Mouse (Mus musculus) heart, embryonic 15.5 days (tissue): ENCODE measurements around the gene Naaladl2. TPM values are rescaled to one million over a fixed set of nuclear protein-coding genes. Genes with fewer than 3 reads are reported as not detected.

Source experiments
- ATAC-seq: fragments of 200-750 bp; cut with Nextera tagmentation; replicated peaks from 2 replicates; pipeline ENCODE4 v1.8.0; 2017; ENCODE audit warnings: low read depth, moderate TSS enrichment; ENCODE audit not compliant: insufficient number of reproducible peaks, insufficient read depth, low FRiP score
- H3K27ac ChIP-seq: fragments of 300-500 bp; sonication (generic); 2 replicates; pipeline ENCODE4 v1.5.1; 2015; ENCODE audit warnings: mild to moderate bottlenecking, inconsistent platforms
- H3K27me3 ChIP-seq: fragments of 300-500 bp; sonication (generic); 2 replicates; pipeline ENCODE4 v1.6.1; 2015; ENCODE audit warnings: inconsistent platforms
- H3K36me3 ChIP-seq: fragments of 300-500 bp; sonication (generic); 2 replicates; pipeline ENCODE4 v1.6.1; 2015; ENCODE audit warnings: mild to moderate bottlenecking, inconsistent platforms
- H3K4me1 ChIP-seq: fragments of 300-500 bp; sonication (generic); replicated peaks from 2 replicates; pipeline ENCODE4 v1.6.1; 2015; ENCODE audit warnings: inconsistent platforms
- H3K4me2 ChIP-seq: fragments of 300-500 bp; sonication (generic); 2 replicates; pipeline ENCODE4 v1.6.1; 2015; ENCODE audit warnings: inconsistent platforms, mild to moderate bottlenecking, moderate library complexity
- H3K4me3 ChIP-seq: fragments of 300-500 bp; sonication (generic); 2 replicates; pipeline ENCODE4 v1.5.1; 2015; ENCODE audit warnings: mild to moderate bottlenecking, inconsistent platforms
- H3K9ac ChIP-seq: fragments of 300-500 bp; sonication (generic); 2 replicates; pipeline ENCODE4 v1.6.1; 2015; ENCODE audit warnings: mild to moderate bottlenecking, inconsistent platforms
- H3K9me3 ChIP-seq: fragments of 300-500 bp; sonication (generic); replicated peaks from 2 replicates; pipeline ENCODE4 v1.6.1; 2016; ENCODE audit warnings: inconsistent platforms
- WGBS: fragments of 180-500 bp; shearing (Covaris S2); methylation state at CpG from one replicate; pipeline ENCODE4 v1.1.7; 2015; ENCODE audit warnings: mixed read lengths; 5-methylcytosine and 5-hydroxymethylcytosine counted together
- polyA plus RNA-seq: library from polyadenylated mRNA; unstranded; fragments of >200 nt; fragmentation: Nextera tagmentation; extraction: Ambion mirVana; gene quantifications from 2 replicates; pipeline ENCODE4 v1.2.1, GENCODE M21; 2015

Naaladl2 gene
- polyA plus RNA-seq, 1 experiment from 2014 or later: 1.6 TPM

GRCm38 (mm10) chr3:24079761-24080160, 1064.3 kb downstream of the Naaladl2 start:
- 54% methylated on average over 4 of the region's 4 CpGs for WGBS
- no peaks in the 10 kb centered on the region for H3K36me3 ChIP-seq
- H3K4me2 ChIP-seq: no peak overlapping the region
- H3K9me3 ChIP-seq: no peaks in the 10 kb centered on the region
- H3K27ac ChIP-seq: no peak overlapping the region
- ATAC-seq: no peak
- no peak overlapping the region for H3K9ac ChIP-seq
- no peaks in the 10 kb centered on the region for H3K4me1 ChIP-seq
- no peaks in the 10 kb centered on the region for H3K27me3 ChIP-seq
- no peak overlapping the region for H3K4me3 ChIP-seq

- Histone ChIP-seq H3K4me2 (no peak overlapping the region), H3K27ac (peak overlapping the region; percentile 63), H3K9me3 (no peaks in the 10 kb centered on the region), H3K4me1 (peaks cover 7% of the 10 kb centered on the region), H3K4me3 (no peak overlapping the region), H3K9ac (no peak overlapping the region), H3K36me3 (no peaks in the 10 kb centered on the region), H3K27me3 (no peaks in the 10 kb centered on the region)
- WGBS: 37% methylated on average over 3 of the region's 3 CpGs
- peak; percentile 90 for ATAC-seq
These were observed 1072.8 kb downstream of the Naaladl2 start for GRCm38 (mm10) chr3:24071169-24071797.

GRCm38 (mm10) chr3:24070424-24071168, 1073.5 kb downstream of the Naaladl2 start:
- Histone ChIP-seq H3K27ac (peak overlapping the region; percentile 63), H3K36me3 (no peaks in the 10 kb centered on the region), H3K27me3 (no peaks in the 10 kb centered on the region), H3K4me3 (no peak overlapping the region), H3K9me3 (no peaks in the 10 kb centered on the region), H3K9ac (no peak overlapping the region), H3K4me2 (no peak overlapping the region), H3K4me1 (peaks cover 7% of the 10 kb centered on the region)
- ATAC-seq: 0 out of 2 replicates have a peak, but pooled peaks have one; percentile 31
- WGBS: 20% methylated on average over 4 of the region's 4 CpGs

GRCm38 (mm10) chr3:24048217-24048616, 1095.8 kb downstream of the Naaladl2 start:
- no peak for ATAC-seq
- no peaks in the 10 kb centered on the region for H3K4me1 ChIP-seq

GRCm38 (mm10) chr3:24001741-24002140, 1142.3 kb downstream of the Naaladl2 start:
- H3K4me1 ChIP-seq: no peaks in the 10 kb centered on the region

More at GRCm38 (mm10) chr3:24048217-24048616, 1095.8 kb downstream of the Naaladl2 start:
- Histone ChIP-seq H3K4me2 (no peak overlapping the region), H3K27me3 (no peaks in the 10 kb centered on the region), H3K36me3 (no peaks in the 10 kb centered on the region), H3K9ac (no peak overlapping the region), H3K9me3 (no peaks in the 10 kb centered on the region), H3K27ac (no peak overlapping the region), H3K4me3 (no peak overlapping the region)

GRCm38 (mm10) chr3:23973727-23974126, 1170.3 kb downstream of the Naaladl2 start:
- WGBS: 78% methylated on average over 1 of the region's 1 CpGs

More at GRCm38 (mm10) chr3:24001741-24002140, 1142.3 kb downstream of the Naaladl2 start:
- 82% methylated on average over 1 of the region's 1 CpGs for WGBS
- no peak overlapping the region for H3K4me3 ChIP-seq
- H3K36me3 ChIP-seq: no peaks in the 10 kb centered on the region
- H3K27me3 ChIP-seq: no peaks in the 10 kb centered on the region
- no peaks in the 10 kb centered on the region for H3K9me3 ChIP-seq
- no peak overlapping the region for H3K4me2 ChIP-seq
- no peak overlapping the region for H3K9ac ChIP-seq
- no peak for ATAC-seq
- no peak overlapping the region for H3K27ac ChIP-seq

GRCm38 (mm10) chr3:23972747-23973667, 1171.1 kb downstream of the Naaladl2 start:
- H3K9ac ChIP-seq: no peak overlapping the region
- no peak overlapping the region for H3K4me3 ChIP-seq
- no peak overlapping the region for H3K4me2 ChIP-seq
- no peak overlapping the region for H3K27ac ChIP-seq
- no peaks in the 10 kb centered on the region for H3K4me1 ChIP-seq
- H3K27me3 ChIP-seq: no peaks in the 10 kb centered on the region
- no peaks in the 10 kb centered on the region for H3K36me3 ChIP-seq
- no peaks in the 10 kb centered on the region for H3K9me3 ChIP-seq
- no peak for ATAC-seq
- WGBS: 62% methylated on average over 4 of the region's 4 CpGs

More at GRCm38 (mm10) chr3:23973727-23974126, 1170.3 kb downstream of the Naaladl2 start:
- no peaks in the 10 kb centered on the region for H3K27me3 ChIP-seq
- H3K4me1 ChIP-seq: no peaks in the 10 kb centered on the region
- H3K9ac ChIP-seq: no peak overlapping the region
- ATAC-seq: no peak
- no peak overlapping the region for H3K27ac ChIP-seq
- H3K4me3 ChIP-seq: no peak overlapping the region
- H3K9me3 ChIP-seq: no peaks in the 10 kb centered on the region
- no peak overlapping the region for H3K4me2 ChIP-seq
- no peaks in the 10 kb centered on the region for H3K36me3 ChIP-seq

- Histone ChIP-seq H3K27ac (no peak overlapping the region), H3K9me3 (no peaks in the 10 kb centered on the region)
These were observed 1181.0 kb downstream of the Naaladl2 start for GRCm38 (mm10) chr3:23962961-23963621.

GRCm38 (mm10) chr3:23946182-23946581, 1197.9 kb downstream of the Naaladl2 start:
- H3K4me3 ChIP-seq: no peak overlapping the region
- no peak for ATAC-seq
- 68% methylated on average over 2 of the region's 2 CpGs for WGBS
- H3K27ac ChIP-seq: no peak overlapping the region
- H3K36me3 ChIP-seq: no peaks in the 10 kb centered on the region
- H3K27me3 ChIP-seq: no peaks in the 10 kb centered on the region
- H3K9ac ChIP-seq: no peak overlapping the region
- no peaks in the 10 kb centered on the region for H3K9me3 ChIP-seq
- H3K4me2 ChIP-seq: no peak overlapping the region
- H3K4me1 ChIP-seq: no peaks in the 10 kb centered on the region

More at GRCm38 (mm10) chr3:23962961-23963621, 1181.0 kb downstream of the Naaladl2 start:
- no peak overlapping the region for H3K9ac ChIP-seq
- no peaks in the 10 kb centered on the region for H3K36me3 ChIP-seq
- no peak for ATAC-seq
- H3K27me3 ChIP-seq: no peaks in the 10 kb centered on the region
- no peak overlapping the region for H3K4me3 ChIP-seq
- H3K4me1 ChIP-seq: no peaks in the 10 kb centered on the region
- no peak overlapping the region for H3K4me2 ChIP-seq

GRCm38 (mm10) chr3:23937299-23937698, 1206.8 kb downstream of the Naaladl2 start:
- H3K27ac ChIP-seq: no peak overlapping the region
- no peak overlapping the region for H3K4me3 ChIP-seq
- no peaks in the 10 kb centered on the region for H3K27me3 ChIP-seq
- 54% methylated on average over 5 of the region's 5 CpGs for WGBS
- no peaks in the 10 kb centered on the region for H3K36me3 ChIP-seq
- H3K4me2 ChIP-seq: peak overlapping the region; percentile 18; the same call in 1 of the 2 replicates
- H3K9me3 ChIP-seq: no peaks in the 10 kb centered on the region
- ATAC-seq: no peak
- H3K9ac ChIP-seq: no peak overlapping the region
- no peaks in the 10 kb centered on the region for H3K4me1 ChIP-seq

- H3K4me1 ChIP-seq: no peaks in the 10 kb centered on the region
- no peaks in the 10 kb centered on the region for H3K9me3 ChIP-seq
- H3K9ac ChIP-seq: no peak overlapping the region
- H3K4me3 ChIP-seq: no peak overlapping the region
- ATAC-seq: no peak
- no peaks in the 10 kb centered on the region for H3K27me3 ChIP-seq
- H3K27ac ChIP-seq: no peak overlapping the region
- no peak overlapping the region for H3K4me2 ChIP-seq
- H3K36me3 ChIP-seq: no peaks in the 10 kb centered on the region
- 59% methylated on average over 4 of the region's 4 CpGs for WGBS
These were observed 1216.0 kb downstream of the Naaladl2 start for GRCm38 (mm10) chr3:23928097-23928496.
